8 mouse cellular contexts compared by ENCODE assay signal in genomic region chr8:104343957-104344356, GRCm38 (mm10). TPM values are rescaled to one million over a fixed set of nuclear protein-coding genes. Genes with fewer than 3 reads are reported as not detected.
DNase-seq lines count a peak whose midpoint lies in the region; ATAC-seq and TF ChIP-seq lines count a peak whose summit lies in the region.

No protein-coding gene starts in this region.

- H3K9ac ChIP-seq in MEL (ENCODE audit: control insufficient read depth, low read depth, low read length, poor library complexity, severe bottlenecking): no peak overlapping the region
- H3K9ac ChIP-seq in forebrain, postnatal 0 days: no peak overlapping the region
- H3K9ac ChIP-seq in hindbrain, embryonic 11.5 days (ENCODE audit: low read depth, low read length): no peak overlapping the region
- H3K9ac ChIP-seq in lung, postnatal 0 days (replicated peaks; ENCODE audit: low read depth): no peak overlapping the region

- H3K4me1 ChIP-seq in MEL (ENCODE audit: control insufficient read depth in 1 of 2, insufficient read depth in 2 of 2, low read length in 2 of 2): peaks cover 0 to 7% of the 10 kb centered on the region in 2 experiments; a peak in 2 of 4 replicates
- no peaks in the 10 kb centered on the region for H3K4me1 ChIP-seq in forebrain, postnatal 0 days (ENCODE audit: insufficient read depth)
- no peaks in the 10 kb centered on the region for H3K4me1 ChIP-seq in hindbrain, embryonic 11.5 days (replicated peaks; ENCODE audit: control insufficient read depth, insufficient read depth, low read length)
- 0 out of 2 replicates have a peak, but pooled peaks cover 2% of the 10 kb centered on the region for H3K4me1 ChIP-seq in lung, postnatal 0 days (ENCODE audit: insufficient read depth, low read depth, low read length)

- H3K9me3 ChIP-seq in MEL (replicated peaks; ENCODE audit: insufficient read depth, low read length): no peaks in the 10 kb centered on the region
- no peaks in the 10 kb centered on the region for H3K9me3 ChIP-seq in forebrain, postnatal 0 days (ENCODE audit: low read length)
- no peaks in the 10 kb centered on the region for H3K9me3 ChIP-seq in hindbrain, embryonic 11.5 days (ENCODE audit: control insufficient read depth, low read length)
- H3K9me3 ChIP-seq in lung, postnatal 0 days (ENCODE audit: low read length): no peaks in the 10 kb centered on the region

- peak; percentile 60 for ATAC-seq in forebrain, postnatal 0 days
- peak; percentile 37; the same call in 1 of the 2 replicates for ATAC-seq in hindbrain, embryonic 11.5 days (ENCODE audit: low FRiP score)
- ATAC-seq in lung, postnatal 0 days: peak; percentile 23

- no peak for TF ChIP-seq EP300 in MEL (IDR thresholded peaks at IDR 0.05; ENCODE audit: low read depth in 1 of 2, low read length in 2 of 2)
- no peak for TF ChIP-seq EP300 in lung, postnatal 0 days (IDR thresholded peaks at IDR 0.05)

- H3K4me3 ChIP-seq in MEL (ENCODE audit: control insufficient read depth in 1 of 2, insufficient read depth in 1 of 2, low read depth in 2 of 2, low read length in 2 of 2): no peak overlapping the region
- H3K4me3 ChIP-seq in forebrain, postnatal 0 days (ENCODE audit: low read depth, low read length): no peak overlapping the region
- H3K4me3 ChIP-seq in hindbrain, embryonic 11.5 days (ENCODE audit: low read depth, low read length): no peak overlapping the region
- no peak overlapping the region for H3K4me3 ChIP-seq in lung, postnatal 0 days (ENCODE audit: low read depth, low read length)

- TF ChIP-seq CTCF in MEL (IDR thresholded peaks at IDR 0.05 in 2 of 3, conservative IDR thresholded peaks at IDR 0.05 in 1 of 3; ENCODE audit: control insufficient read depth in 1 of 3, insufficient read depth in 1 of 3, low read depth in 2 of 3, low read length in 3 of 3, poor library complexity in 1 of 3, severe bottlenecking in 1 of 3): peak; percentile 87 to 93 (median 92)
- TF ChIP-seq CTCF in forebrain, postnatal 0 days (IDR thresholded peaks at IDR 0.05; ENCODE audit: low read depth): peak; percentile 95
- peak; percentile 98 for TF ChIP-seq CTCF in lung, postnatal 0 days (IDR thresholded peaks at IDR 0.05)

- H3K36me3 ChIP-seq in MEL (ENCODE audit: control insufficient read depth in 1 of 2, insufficient read depth in 2 of 2, low read length in 2 of 2): peaks cover 0 to 4% of the 10 kb centered on the region in 2 experiments; a peak in 2 of 4 replicates
- H3K36me3 ChIP-seq in forebrain, postnatal 0 days (ENCODE audit: insufficient read depth): peaks cover 11% of the 10 kb centered on the region
- no peaks in the 10 kb centered on the region for H3K36me3 ChIP-seq in hindbrain, embryonic 11.5 days (ENCODE audit: control insufficient read depth, insufficient read depth, low read length)
- H3K36me3 ChIP-seq in lung, postnatal 0 days (ENCODE audit: insufficient read depth, low read length): no peaks in the 10 kb centered on the region

- DNase-seq in MEL (ENCODE audit: low read depth, low spot score): peak; percentile 84
- DNase-seq in cerebellum, adult 18-20 months: peak; percentile 90 to 93
- peak; percentile 86 for DNase-seq in forebrain, postnatal 0 days
- DNase-seq in hindbrain, embryonic 11.5 days (ENCODE audit: low spot score): peak; percentile 94
- peak; percentile 52 for DNase-seq in layer of hippocampus, adult 9-10 months (ENCODE audit: low spot score)
- peak; percentile 86 for DNase-seq in lung, postnatal 0 days (ENCODE audit: low spot score)
- peak; percentile 83 for DNase-seq in ovary, postnatal 10 days (ENCODE audit: low spot score)
- peak; percentile 82 for DNase-seq in thymus, postnatal 0 days (ENCODE audit: low spot score)

- 11% methylated on average over 7 of the region's 7 CpGs for WGBS in forebrain, postnatal 0 days
- WGBS in hindbrain, embryonic 11.5 days: 15% methylated on average over 7 of the region's 7 CpGs
- WGBS in lung, postnatal 0 days: 14% methylated on average over 7 of the region's 7 CpGs

- H3K27me3 ChIP-seq in MEL (ENCODE audit: control insufficient read depth in 1 of 2, insufficient read depth in 2 of 2, low read length in 2 of 2): no peaks in the 10 kb centered on the region
- no peaks in the 10 kb centered on the region for H3K27me3 ChIP-seq in forebrain, postnatal 0 days (ENCODE audit: insufficient read depth, low read length)
- H3K27me3 ChIP-seq in hindbrain, embryonic 11.5 days (ENCODE audit: control insufficient read depth, insufficient read depth, low read length): no peaks in the 10 kb centered on the region
- H3K27me3 ChIP-seq in lung, postnatal 0 days (replicated peaks; ENCODE audit: insufficient read depth, low read length): no peaks in the 10 kb centered on the region

- TF ChIP-seq POLR2A in MEL (IDR thresholded peaks at IDR 0.05; ENCODE audit: control insufficient read depth in 1 of 2, insufficient read depth in 1 of 2, low read depth in 1 of 2, low read length in 2 of 2, poor library complexity in 1 of 2): no peak; a peak in 1 of 4 replicates

- H3K27ac ChIP-seq in MEL (ENCODE audit: control insufficient read depth, low read depth, low read length): no peak overlapping the region
- no peak overlapping the region for H3K27ac ChIP-seq in forebrain, postnatal 0 days (ENCODE audit: low read depth, low read length)
- no peak overlapping the region for H3K27ac ChIP-seq in hindbrain, embryonic 11.5 days (ENCODE audit: low read depth, low read length)
- H3K27ac ChIP-seq in lung, postnatal 0 days (ENCODE audit: low read length): no peak overlapping the region

- peaks cover 10% of the 10 kb centered on the region for H3K79me2 ChIP-seq in MEL (ENCODE audit: control insufficient read depth, insufficient read depth, low read length, poor library complexity)

- H3K4me2 ChIP-seq in forebrain, postnatal 0 days (ENCODE audit: low read depth): no peak overlapping the region
- H3K4me2 ChIP-seq in hindbrain, embryonic 11.5 days (replicated peaks; ENCODE audit: low read depth, low read length): no peak overlapping the region
- no peak overlapping the region for H3K4me2 ChIP-seq in lung, postnatal 0 days (replicated peaks; ENCODE audit: low read depth, low read length)

- peak; percentile 75 for TF ChIP-seq RAD21 in MEL (IDR thresholded peaks at IDR 0.05; ENCODE audit: low read depth, low read length)

TF ChIP-seq in MEL, 35 proteins besides CTCF, POLR2A, EP300 and RAD21 (continues in another document):
- peak; percentile 44 for TF ChIP-seq ZC3H11A (IDR thresholded peaks at IDR 0.05; ENCODE audit: low read depth, low read length)
- peak; percentile 82 for TF ChIP-seq SMC3 (IDR thresholded peaks at IDR 0.05; ENCODE audit: low read depth, low read length)

RNA-seq across cellular contexts. Expression of gene Cmtm3, which starts 4.7 kb away (rescaled TPM):
- total RNA-seq in MEL (2012; rRNA removed): 13.2 and 17.9 TPM in 2 replicates
- polyA plus RNA-seq in MEL (2012; ENCODE audit: insufficient read depth in 1 of 2, insufficient read length in 2 of 2, low read depth in 1 of 2, low replicate concordance in 2 of 2, missing spikeins in 1 of 2): 10 to 100 TPM in 1 of 2 experiments, not detected in 1; 56.3 TPM
- 18.4 and 22.0 TPM in 2 replicates for total RNA-seq in forebrain, postnatal 0 days (2014; rRNA removed)
- polyA plus RNA-seq in forebrain, postnatal 0 days (2015; fragmentation: Nextera tagmentation; extraction: Ambion mirVana): 33.0 and 34.4 TPM in 2 replicates
- polyA plus RNA-seq in hindbrain, embryonic 11.5 days (2014; fragmentation: Nextera tagmentation; extraction: Ambion mirVana): 74.8 and 87.5 TPM in 2 replicates
- 98.3 and 117 TPM in 2 replicates for polyA plus RNA-seq in lung, postnatal 0 days (2015; fragmentation: Nextera tagmentation; extraction: Ambion mirVana)
- polyA plus RNA-seq in thymus, postnatal 0 days (2015; fragmentation: Nextera tagmentation; extraction: Ambion mirVana): 31.5 and 32.3 TPM in 2 replicates

RNA-seq across cellular contexts. Expression of gene Cmtm2b, which starts 21.9 kb away (rescaled TPM):
- total RNA-seq in MEL (2012; rRNA removed): not detected in 2 replicates
- not detected for polyA plus RNA-seq in MEL (2012; ENCODE audit: insufficient read depth in 1 of 2, insufficient read length in 2 of 2, low read depth in 1 of 2, low replicate concordance in 2 of 2, missing spikeins in 1 of 2)
- total RNA-seq in forebrain, postnatal 0 days (2014; rRNA removed): 0.38 TPM in 1 of 2 replicates, not detected in the other
- polyA plus RNA-seq in forebrain, postnatal 0 days (2015; fragmentation: Nextera tagmentation; extraction: Ambion mirVana): not detected in 2 replicates
- not detected in 2 replicates for polyA plus RNA-seq in hindbrain, embryonic 11.5 days (2014; fragmentation: Nextera tagmentation; extraction: Ambion mirVana)
- polyA plus RNA-seq in lung, postnatal 0 days (2015; fragmentation: Nextera tagmentation; extraction: Ambion mirVana): not detected in 2 replicates
- not detected in 2 replicates for polyA plus RNA-seq in thymus, postnatal 0 days (2015; fragmentation: Nextera tagmentation; extraction: Ambion mirVana)

RNA-seq across cellular contexts. Expression of gene Gm11020, which starts 22.6 kb away (rescaled TPM):
- not detected in 2 replicates for total RNA-seq in MEL (2012; rRNA removed)
- not detected for polyA plus RNA-seq in MEL (2012; ENCODE audit: insufficient read depth in 1 of 2, insufficient read length in 2 of 2, low read depth in 1 of 2, low replicate concordance in 2 of 2, missing spikeins in 1 of 2)
- not detected in 2 replicates for total RNA-seq in forebrain, postnatal 0 days (2014; rRNA removed)
- polyA plus RNA-seq in forebrain, postnatal 0 days (2015; fragmentation: Nextera tagmentation; extraction: Ambion mirVana): not detected in 2 replicates
- not detected in 2 replicates for polyA plus RNA-seq in hindbrain, embryonic 11.5 days (2014; fragmentation: Nextera tagmentation; extraction: Ambion mirVana)
- not detected in 2 replicates for polyA plus RNA-seq in lung, postnatal 0 days (2015; fragmentation: Nextera tagmentation; extraction: Ambion mirVana)
- polyA plus RNA-seq in thymus, postnatal 0 days (2015; fragmentation: Nextera tagmentation; extraction: Ambion mirVana): not detected in 2 replicates

RNA-seq across cellular contexts. Expression of gene Cmtm1, which starts 34.0 kb away (rescaled TPM):
- not detected in 2 replicates for total RNA-seq in MEL (2012; rRNA removed)
- polyA plus RNA-seq in MEL (2012; ENCODE audit: insufficient read depth in 1 of 2, insufficient read length in 2 of 2, low read depth in 1 of 2, low replicate concordance in 2 of 2, missing spikeins in 1 of 2): not detected
- 0.62 TPM in 1 of 2 replicates, not detected in the other for total RNA-seq in forebrain, postnatal 0 days (2014; rRNA removed)
- polyA plus RNA-seq in forebrain, postnatal 0 days (2015; fragmentation: Nextera tagmentation; extraction: Ambion mirVana): not detected in 2 replicates
- not detected in 2 replicates for polyA plus RNA-seq in hindbrain, embryonic 11.5 days (2014; fragmentation: Nextera tagmentation; extraction: Ambion mirVana)
- polyA plus RNA-seq in lung, postnatal 0 days (2015; fragmentation: Nextera tagmentation; extraction: Ambion mirVana): not detected in 2 replicates
- polyA plus RNA-seq in thymus, postnatal 0 days (2015; fragmentation: Nextera tagmentation; extraction: Ambion mirVana): not detected in 2 replicates

RNA-seq across cellular contexts. Expression of gene Gm45711, which starts 34.1 kb away (rescaled TPM):
- total RNA-seq in MEL (2012; rRNA removed): not detected in 2 replicates
- not detected for polyA plus RNA-seq in MEL (2012; ENCODE audit: insufficient read depth in 1 of 2, insufficient read length in 2 of 2, low read depth in 1 of 2, low replicate concordance in 2 of 2, missing spikeins in 1 of 2)
- total RNA-seq in forebrain, postnatal 0 days (2014; rRNA removed): not detected in 2 replicates
- polyA plus RNA-seq in forebrain, postnatal 0 days (2015; fragmentation: Nextera tagmentation; extraction: Ambion mirVana): not detected in 2 replicates
- not detected in 2 replicates for polyA plus RNA-seq in hindbrain, embryonic 11.5 days (2014; fragmentation: Nextera tagmentation; extraction: Ambion mirVana)
- polyA plus RNA-seq in lung, postnatal 0 days (2015; fragmentation: Nextera tagmentation; extraction: Ambion mirVana): not detected in 2 replicates
- not detected in 2 replicates for polyA plus RNA-seq in thymus, postnatal 0 days (2015; fragmentation: Nextera tagmentation; extraction: Ambion mirVana)
